Comparison of ENCODE assay signal across 28 mouse cellular contexts in genomic region chr12:55801131-55801530, GRCm38 (mm10). TPM values are rescaled to one million over a fixed set of nuclear protein-coding genes. Genes with fewer than 3 reads are reported as not detected.
DNase-seq lines count a peak whose midpoint lies in the region; ATAC-seq and TF ChIP-seq lines count a peak whose summit lies in the region.
"Had no signal": no experiment of that assay in that cellular context is flagged by ENCODE, and none has a peak within 500 bp of the region (broad histone marks: within the 10 kb centered on the region; RNA-seq: fewer than 3 reads in every experiment).

No protein-coding gene starts in this region.

- H3K9me3 ChIP-seq in forebrain, postnatal 0 days (ENCODE audit: low read length): no peaks in the 10 kb centered on the region
- no peaks in the 10 kb centered on the region for H3K9me3 ChIP-seq in forebrain, embryonic 15.5 days
- H3K9me3 ChIP-seq: forebrain, embryonic 12.5 days; G1E; hindbrain, embryonic 13.5 days; liver, embryonic 15.5 days had no signal

- no peak overlapping the region for H3K27ac ChIP-seq in forebrain, postnatal 0 days (ENCODE audit: low read depth, low read length)
- H3K27ac ChIP-seq in forebrain, embryonic 15.5 days (replicated peaks): no peak overlapping the region
- H3K27ac ChIP-seq in layer of hippocampus, adult 2 months: no peak overlapping the region
- H3K27ac ChIP-seq: forebrain, embryonic 12.5 days; hindbrain, embryonic 13.5 days; liver, embryonic 15.5 days had no signal

- ATAC-seq in forebrain, postnatal 0 days: no peak
- ATAC-seq in forebrain, embryonic 15.5 days (replicated peaks): no peak
- ATAC-seq in common myeloid progenitor, adult 5-6 weeks (replicated peaks; ENCODE audit: low read depth, poor library complexity, severe bottlenecking): 0 out of 2 replicates have a peak, but pooled peaks have one; percentile 47
- ATAC-seq: intestine, postnatal 0 days had no signal

- H3K4me1 ChIP-seq in forebrain, postnatal 0 days (ENCODE audit: insufficient read depth): no peaks in the 10 kb centered on the region
- peaks cover 3% of the 10 kb centered on the region; the same call in 1 of the 2 replicates for H3K4me1 ChIP-seq in forebrain, embryonic 15.5 days
- H3K4me1 ChIP-seq: forebrain, embryonic 12.5 days had no signal

- peak; percentile 15; the same call in 1 of the 2 replicates for TF ChIP-seq CTCF in forebrain, postnatal 0 days (IDR thresholded peaks at IDR 0.05; ENCODE audit: low read depth)
- peak; percentile 48 for TF ChIP-seq CTCF in layer of hippocampus, adult 2 months (conservative IDR thresholded peaks at IDR 0.05)

- intact Hi-C loops in gastrocnemius, postnatal 14 days (cut with DNase I; ENCODE audit: low total_unique reads): no loop called here

- no peak overlapping the region for H3K9ac ChIP-seq in forebrain, postnatal 0 days
- H3K9ac ChIP-seq in forebrain, embryonic 15.5 days (replicated peaks): no peak overlapping the region
- H3K9ac ChIP-seq: forebrain, embryonic 12.5 days; hindbrain, embryonic 13.5 days; liver, embryonic 15.5 days had no signal

- WGBS in forebrain, postnatal 0 days: 88% methylated on average over 4 of the region's 4 CpGs
- WGBS in forebrain, embryonic 15.5 days: 93% methylated on average over 4 of the region's 4 CpGs

- H3K4me3 ChIP-seq in forebrain, postnatal 0 days (ENCODE audit: low read depth, low read length): no peak overlapping the region
- H3K4me3 ChIP-seq in forebrain, embryonic 15.5 days: no peak overlapping the region
- H3K4me3 ChIP-seq in layer of hippocampus, adult 2 months: no peak overlapping the region
- H3K4me3 ChIP-seq: erythroblast, embryonic 14.5 days; forebrain, embryonic 12.5 days; hindbrain, embryonic 13.5 days; liver, embryonic 15.5 days had no signal

- no peak overlapping the region for H3K4me2 ChIP-seq in forebrain, postnatal 0 days (ENCODE audit: low read depth)
- no peak overlapping the region for H3K4me2 ChIP-seq in forebrain, embryonic 15.5 days (replicated peaks)
- H3K4me2 ChIP-seq: forebrain, embryonic 12.5 days; hindbrain, embryonic 13.5 days; liver, embryonic 15.5 days had no signal

- no peaks in the 10 kb centered on the region for H3K27me3 ChIP-seq in forebrain, postnatal 0 days (ENCODE audit: insufficient read depth, low read length)
- H3K27me3 ChIP-seq in forebrain, embryonic 15.5 days: no peaks in the 10 kb centered on the region
- H3K27me3 ChIP-seq: forebrain, embryonic 12.5 days; hindbrain, embryonic 13.5 days; liver, embryonic 15.5 days had no signal

- no peaks in the 10 kb centered on the region for H3K36me3 ChIP-seq in forebrain, postnatal 0 days (ENCODE audit: insufficient read depth)
- no peaks in the 10 kb centered on the region for H3K36me3 ChIP-seq in forebrain, embryonic 15.5 days
- H3K36me3 ChIP-seq: forebrain, embryonic 12.5 days; hindbrain, embryonic 13.5 days; liver, embryonic 15.5 days had no signal

- no peak for DNase-seq in forebrain, postnatal 0 days
- no peak for DNase-seq in layer of hippocampus, adult 2 months (ENCODE audit: low spot score in 2 of 2)
- no peak for DNase-seq in layer of hippocampus, adult 9-11 months
- peak; percentile 16 for DNase-seq in 3T3-L1 (ENCODE audit: low read depth, low spot score)
- no peak for DNase-seq in gastrocnemius, postnatal 14 days
- no peak for DNase-seq in adipocyte (ENCODE audit: low spot score)
- DNase-seq: adrenal gland, postnatal 25 days; cerebellum, adult 11-12 months; cerebellum, adult 9-11 months; gastrocnemius, postnatal 36 days; kidney, adult 9 months; kidney, postnatal 36 days; layer of hippocampus, postnatal 36 days; left cerebral cortex, postnatal 4 days; lung, postnatal 4 days; midbrain, embryonic 14.5 days; right cerebral cortex, postnatal 25 days; spleen, adult 18-20 months; thymus, adult 18-20 months; thymus, postnatal 25 days had no signal

RNA-seq across cellular contexts. Expression of gene Ralgapa1, which starts 19.8 kb away (rescaled TPM):
- 88.4 and 107 TPM in 2 replicates for total RNA-seq in forebrain, postnatal 0 days (2014; rRNA removed)
- 9.9 and 14.8 TPM in 2 replicates for polyA plus RNA-seq in forebrain, postnatal 0 days (2015; fragmentation: Nextera tagmentation; extraction: Ambion mirVana)
- polyA plus RNA-seq in forebrain, embryonic 15.5 days (2015; fragmentation: Nextera tagmentation; extraction: Ambion mirVana): 19.6 and 20.6 TPM in 2 replicates
- total RNA-seq in layer of hippocampus, adult 2 months (2021): 100 to 1,000 TPM; 127 to 135 TPM
- 47.1 and 53.3 TPM in 2 replicates for total RNA-seq in common myeloid progenitor, adult 5-6 weeks (2017)
- total RNA-seq in gastrocnemius, postnatal 14 days (2021): 10 to 100 TPM; 28.4 to 30.6 TPM

RNA-seq across cellular contexts. Expression of gene Brms1l, which starts 35.0 kb away (rescaled TPM):
- total RNA-seq in forebrain, postnatal 0 days (2014; rRNA removed): 48.0 and 52.9 TPM in 2 replicates
- 38.0 and 45.5 TPM in 2 replicates for polyA plus RNA-seq in forebrain, postnatal 0 days (2015; fragmentation: Nextera tagmentation; extraction: Ambion mirVana)
- polyA plus RNA-seq in forebrain, embryonic 15.5 days (2015; fragmentation: Nextera tagmentation; extraction: Ambion mirVana): 57.5 and 60.8 TPM in 2 replicates
- 10 to 100 TPM; 65.2 to 72.3 TPM for total RNA-seq in layer of hippocampus, adult 2 months (2021)
- total RNA-seq in common myeloid progenitor, adult 5-6 weeks (2017): 16.6 and 22.1 TPM in 2 replicates
- total RNA-seq in gastrocnemius, postnatal 14 days (2021): 10 to 100 TPM; 12.7 to 14.8 TPM
